ENCODE assay signal across 8 mouse cellular contexts in the genomic region with DNA sequence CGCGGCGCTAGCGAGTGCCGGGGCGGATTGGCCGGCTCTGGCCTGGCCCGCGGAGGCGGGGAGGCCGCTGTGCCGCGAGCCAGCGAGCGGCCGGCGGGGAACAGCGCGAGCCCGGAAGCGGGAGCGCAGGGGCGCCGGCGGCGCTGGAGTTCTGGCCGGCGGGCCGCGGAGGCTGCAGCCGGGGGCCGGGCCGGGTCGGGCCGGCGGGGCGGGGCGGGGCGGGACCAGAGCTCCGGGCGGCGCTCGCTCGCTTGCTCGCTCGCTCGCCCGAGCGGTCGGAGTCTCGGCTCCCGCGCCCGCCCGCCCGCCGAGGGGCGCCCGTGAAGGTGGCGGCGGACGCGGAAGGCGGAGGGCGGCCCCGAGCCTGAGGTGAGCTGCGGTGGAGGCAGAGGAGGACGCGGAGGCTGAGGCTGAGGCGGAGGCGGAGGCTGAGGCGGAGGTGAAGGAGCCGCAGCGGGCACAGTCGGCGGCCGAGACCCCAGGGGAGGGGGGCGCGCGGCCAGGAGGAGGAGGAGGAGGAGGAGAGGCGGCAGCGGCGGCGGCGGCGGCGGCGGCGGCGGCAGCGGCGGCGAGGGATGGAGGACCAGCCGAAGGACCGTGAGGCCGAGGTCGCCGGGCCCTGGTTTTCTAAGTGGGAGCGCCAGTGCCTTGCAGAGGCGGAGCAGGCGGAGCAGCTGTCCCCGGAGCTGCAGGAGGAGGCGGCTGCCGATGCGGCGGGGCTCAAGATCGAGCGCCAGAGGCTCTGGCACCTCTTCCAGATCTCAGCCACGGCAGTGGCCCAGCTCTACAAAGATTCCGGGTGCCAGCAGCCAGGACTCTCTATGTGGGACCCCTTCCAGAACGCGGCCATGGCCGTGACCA. TPM values are rescaled to one million over a fixed set of nuclear protein-coding genes. Genes with fewer than 3 reads are reported as not detected.
DNase-seq lines count a peak whose midpoint lies in the region; ATAC-seq and TF ChIP-seq lines count a peak whose summit lies in the region.

No protein-coding gene starts in this region.

- 25% methylated on average over 74 of the region's 113 CpGs for WGBS in forebrain, embryonic 14.5 days
- 17% methylated on average over 92 of the region's 113 CpGs for WGBS in liver, embryonic 15.5 days (ENCODE audit: insufficient replicate concordance)
- WGBS in neural tube, embryonic 15.5 days: 26% methylated on average over 48 of the region's 113 CpGs

- H3K36me3 ChIP-seq in ES-Bruce4 (ENCODE audit: control insufficient read depth, insufficient read depth, low read length, poor library complexity, severe bottlenecking): no peaks in the 10 kb centered on the region
- H3K36me3 ChIP-seq in forebrain, embryonic 14.5 days (ENCODE audit: control insufficient read depth, insufficient read depth, low read length): no peaks in the 10 kb centered on the region
- H3K36me3 ChIP-seq in liver, embryonic 15.5 days (replicated peaks): no peaks in the 10 kb centered on the region
- no peaks in the 10 kb centered on the region for H3K36me3 ChIP-seq in neural tube, embryonic 15.5 days

- no peak for TF ChIP-seq CTCF in ES-Bruce4 (IDR thresholded peaks at IDR 0.05; ENCODE audit: low read depth, low read length)

- 0 out of 2 replicates have a peak, but pooled peaks cover 2% of the 10 kb centered on the region for H3K27me3 ChIP-seq in ES-Bruce4 (ENCODE audit: control insufficient read depth, insufficient read depth, low read length, poor library complexity, severe bottlenecking)
- no peaks in the 10 kb centered on the region for H3K27me3 ChIP-seq in forebrain, embryonic 14.5 days (replicated peaks; ENCODE audit: control insufficient read depth, insufficient read depth, low read length)
- H3K27me3 ChIP-seq in liver, embryonic 15.5 days: peaks cover 28% of the 10 kb centered on the region
- no peaks in the 10 kb centered on the region for H3K27me3 ChIP-seq in neural tube, embryonic 15.5 days (replicated peaks)

- ATAC-seq in cerebellum, adult (ENCODE audit: insufficient number of reproducible peaks, low FRiP score, low TSS enrichment): peak; percentile 82
- ATAC-seq in forebrain, embryonic 14.5 days: peak; percentile 75
- ATAC-seq in liver, embryonic 15.5 days (ENCODE audit: insufficient read depth): peak; percentile 34; the same call in 1 of the 2 replicates
- peak; percentile 90 for ATAC-seq in neural tube, embryonic 15.5 days (ENCODE audit: low FRiP score)

- peak overlapping the region; percentile 89 for H3K4me3 ChIP-seq in ES-Bruce4 (ENCODE audit: low read depth, low read length)
- peak overlapping the region; percentile 52 for H3K4me3 ChIP-seq in forebrain, embryonic 14.5 days (ENCODE audit: low read depth, low read length)
- H3K4me3 ChIP-seq in liver, embryonic 15.5 days (replicated peaks): peak overlapping the region; percentile 42
- H3K4me3 ChIP-seq in neural tube, embryonic 15.5 days (replicated peaks): peak overlapping the region; percentile 54

- H3K4me1 ChIP-seq in ES-Bruce4 (ENCODE audit: control insufficient read depth, insufficient read depth, low read length): peaks cover 1% of the 10 kb centered on the region
- H3K4me1 ChIP-seq in forebrain, embryonic 14.5 days (ENCODE audit: control insufficient read depth, insufficient read depth, low read length): no peaks in the 10 kb centered on the region
- H3K4me1 ChIP-seq in liver, embryonic 15.5 days (replicated peaks): no peaks in the 10 kb centered on the region
- H3K4me1 ChIP-seq in neural tube, embryonic 15.5 days: no peaks in the 10 kb centered on the region

- no peaks in the 10 kb centered on the region for H3K9me3 ChIP-seq in ES-Bruce4 (replicated peaks; ENCODE audit: control insufficient read depth, insufficient read depth, low read length, poor library complexity, severe bottlenecking)
- H3K9me3 ChIP-seq in forebrain, embryonic 14.5 days (replicated peaks; ENCODE audit: control insufficient read depth, low read length): no peaks in the 10 kb centered on the region
- no peaks in the 10 kb centered on the region for H3K9me3 ChIP-seq in liver, embryonic 15.5 days (replicated peaks)
- H3K9me3 ChIP-seq in neural tube, embryonic 15.5 days (replicated peaks): no peaks in the 10 kb centered on the region

- peak overlapping the region; percentile 91 for H3K9ac ChIP-seq in ES-Bruce4 (ENCODE audit: low read depth, poor library complexity, severe bottlenecking)
- H3K9ac ChIP-seq in forebrain, embryonic 14.5 days (ENCODE audit: low read length): peak overlapping the region; percentile 75
- H3K9ac ChIP-seq in liver, embryonic 15.5 days: no peak overlapping the region
- H3K9ac ChIP-seq in neural tube, embryonic 15.5 days (replicated peaks): peak overlapping the region; percentile 55

- H3K27ac ChIP-seq in ES-Bruce4 (ENCODE audit: insufficient read depth, low read length): no peak overlapping the region
- H3K27ac ChIP-seq in forebrain, embryonic 14.5 days (ENCODE audit: low read depth, low read length): peak overlapping the region; percentile 86
- no peak overlapping the region for H3K27ac ChIP-seq in liver, embryonic 15.5 days (replicated peaks)
- H3K27ac ChIP-seq in neural tube, embryonic 15.5 days (replicated peaks): peak overlapping the region; percentile 79

- no peak for TF ChIP-seq POLR2A in ES-Bruce4 (IDR thresholded peaks at IDR 0.05; ENCODE audit: insufficient read depth, low read length)

- TF ChIP-seq EP300 in ES-Bruce4 (IDR thresholded peaks at IDR 0.05; ENCODE audit: insufficient read depth, low read depth, low read length): no peak

- intact Hi-C loops in heart, postnatal 14 days (cut with DNase I): no loop called here

- H3K4me2 ChIP-seq in forebrain, embryonic 14.5 days (ENCODE audit: low read length): peak overlapping the region; percentile 49
- peak overlapping the region; percentile 58 for H3K4me2 ChIP-seq in liver, embryonic 15.5 days
- H3K4me2 ChIP-seq in neural tube, embryonic 15.5 days: peak overlapping the region; percentile 59

- peak; percentile 45 for DNase-seq in forebrain, embryonic 14.5 days (ENCODE audit: low spot score)
- DNase-seq in heart, postnatal 14 days: peak; percentile 39 to 65
- peak; percentile 11 to 58 for DNase-seq in kidney, postnatal 25 days
- DNase-seq in urinary bladder, postnatal 36 days (ENCODE audit: low spot score in 2 of 2): peak; percentile 5 to 32

RNA-seq across cellular contexts. Expression of gene Gm7073, which starts 8.6 kb away (rescaled TPM):
- polyA plus RNA-seq in ES-Bruce4 (2011; ENCODE audit: insufficient read depth, insufficient read length, low read depth, missing spikeins): not detected in 2 replicates
- not detected in 2 replicates for polyA plus RNA-seq in forebrain, embryonic 14.5 days (2014; fragmentation: Nextera tagmentation; extraction: Ambion mirVana)
- not detected for total RNA-seq in heart, postnatal 14 days (2021)
- not detected in 2 replicates for polyA plus RNA-seq in liver, embryonic 15.5 days (2015; fragmentation: Nextera tagmentation; extraction: Ambion mirVana)
- polyA plus RNA-seq in neural tube, embryonic 15.5 days (2015; fragmentation: Nextera tagmentation; extraction: Ambion mirVana): not detected in 2 replicates

RNA-seq across cellular contexts. Expression of gene Atp11c, which starts 44.8 kb away (rescaled TPM):
- polyA plus RNA-seq in ES-Bruce4 (2011; ENCODE audit: insufficient read depth, insufficient read length, low read depth, missing spikeins): 14.5 and 17.1 TPM in 2 replicates
- polyA plus RNA-seq in forebrain, embryonic 14.5 days (2014; fragmentation: Nextera tagmentation; extraction: Ambion mirVana): 14.7 and 15.5 TPM in 2 replicates
- 10 to 100 TPM in 1 of 2 experiments, 1 to 10 TPM in 1; 9.3 to 10.4 TPM for total RNA-seq in heart, postnatal 14 days (2021)
- polyA plus RNA-seq in liver, embryonic 15.5 days (2015; fragmentation: Nextera tagmentation; extraction: Ambion mirVana): 3.5 and 3.6 TPM in 2 replicates
- 10.5 and 10.6 TPM in 2 replicates for polyA plus RNA-seq in neural tube, embryonic 15.5 days (2015; fragmentation: Nextera tagmentation; extraction: Ambion mirVana)

Comparison
In these comparisons a context has a peak if more than half of its experiments do, and no peak if none do; other contexts are left out.
1. H3K27ac ChIP-seq: peak in forebrain, embryonic 14.5 days (single experiment) and neural tube, embryonic 15.5 days (single experiment); none in ES-Bruce4 (single experiment) and liver, embryonic 15.5 days (single experiment).
2. ATAC-seq: peak in every context shown above with its lines; median percentile 90 in neural tube, embryonic 15.5 days; 82 in cerebellum, adult; 75 in forebrain, embryonic 14.5 days; 34 in liver, embryonic 15.5 days.
3. Peak in every context shown above with its lines, with median percentiles within 50 percentile points of each other: H3K4me3 ChIP-seq, DNase-seq and H3K4me2 ChIP-seq.